Mouse (Mus musculus): Measurements from ENCODE around the gene Ppp1r36. TPM values are rescaled to one million over a fixed set of nuclear protein-coding genes. Genes with fewer than 3 reads are reported as not detected.

Ppp1r36 gene
- polyA plus RNA-seq, 1 experiment from 2014 or later: 0.77 TPM

DNA sequence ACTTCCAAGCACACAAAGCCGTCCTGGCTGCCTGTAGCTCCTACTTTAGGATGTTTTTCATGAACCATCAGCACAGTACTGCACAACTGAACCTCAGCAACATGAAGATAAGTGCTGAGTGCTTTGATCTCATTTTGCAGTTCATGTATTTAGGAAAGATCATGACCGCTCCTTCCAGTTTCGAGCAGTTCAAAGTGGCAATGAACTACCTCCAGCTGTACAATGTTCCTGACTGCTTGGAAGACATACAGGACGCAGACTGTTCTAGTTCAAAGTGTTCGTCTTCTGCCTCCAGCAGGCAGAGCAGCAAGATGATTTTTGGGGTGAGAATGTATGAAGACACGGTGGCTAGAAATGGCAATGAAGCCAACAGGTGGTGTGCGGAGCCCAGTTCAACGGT is 32.0 kb upstream of the Ppp1r36 start:
- peaks cover 22% of the 10 kb centered on the region for H3K36me3 ChIP-seq (ENCODE audit: control insufficient read depth, insufficient read depth, low read length)

DNA sequence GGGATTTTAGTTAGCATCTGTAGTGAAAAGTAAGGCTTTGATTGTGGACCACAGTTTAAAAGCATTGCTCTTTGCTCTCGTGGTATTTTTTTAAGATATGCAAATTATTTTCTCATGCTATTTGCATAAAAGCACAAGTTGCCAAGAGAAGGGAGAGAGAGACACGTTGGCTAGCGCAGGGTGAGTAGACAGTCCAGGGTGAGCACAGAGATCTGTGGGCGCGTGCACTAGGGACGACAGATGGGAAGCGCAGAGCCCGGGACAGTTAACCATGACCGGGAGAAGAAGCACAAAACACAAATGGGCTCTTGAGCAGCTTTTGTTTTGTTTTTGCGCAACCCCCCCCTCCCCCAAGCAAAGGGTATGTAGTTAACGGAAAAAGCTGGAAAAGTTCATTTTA is 28.5 kb upstream of the Ppp1r36 start:
- Histone ChIP-seq H3K9ac (ENCODE audit: low read length) (no peak overlapping the region; the same call in 1 of the 2 replicates), H3K27ac (ENCODE audit: low read depth, low read length) (no peak overlapping the region), H3K36me3 (ENCODE audit: control insufficient read depth, insufficient read depth, low read length) (peaks cover 22% of the 10 kb centered on the region), H3K4me3 (ENCODE audit: low read depth, low read length) (no peak overlapping the region), H3K4me1 (ENCODE audit: control insufficient read depth, insufficient read depth, low read length) (no peaks in the 10 kb centered on the region), H3K4me2 (ENCODE audit: low read length) (no peak overlapping the region), H3K9me3 (replicated peaks; ENCODE audit: control insufficient read depth, low read length) (no peaks in the 10 kb centered on the region), H3K27me3 (replicated peaks; ENCODE audit: control insufficient read depth, insufficient read depth, low read length) (no peaks in the 10 kb centered on the region)
- DNase-seq (ENCODE audit: low spot score) (peak; percentile 62), ATAC-seq (peak; percentile 57; the same call in 1 of the 2 replicates)
- 48% methylated on average over 11 of the region's 11 CpGs for WGBS

More for the DNA sequence above, 32.0 kb upstream of the Ppp1r36 start:
- Histone ChIP-seq H3K27me3 (replicated peaks; ENCODE audit: control insufficient read depth, insufficient read depth, low read length) (no peaks in the 10 kb centered on the region), H3K4me2 (ENCODE audit: low read length) (no peak overlapping the region), H3K9me3 (replicated peaks; ENCODE audit: control insufficient read depth, low read length) (no peaks in the 10 kb centered on the region), H3K4me3 (ENCODE audit: low read depth, low read length) (no peak overlapping the region), H3K9ac (ENCODE audit: low read length) (no peak overlapping the region), H3K27ac (ENCODE audit: low read depth, low read length) (no peak overlapping the region), H3K4me1 (ENCODE audit: control insufficient read depth, insufficient read depth, low read length) (no peaks in the 10 kb centered on the region)
- ATAC-seq: no peak
- WGBS: 96% methylated on average over 8 of the region's 8 CpGs
- no peak for DNase-seq (ENCODE audit: low spot score)

DNA sequence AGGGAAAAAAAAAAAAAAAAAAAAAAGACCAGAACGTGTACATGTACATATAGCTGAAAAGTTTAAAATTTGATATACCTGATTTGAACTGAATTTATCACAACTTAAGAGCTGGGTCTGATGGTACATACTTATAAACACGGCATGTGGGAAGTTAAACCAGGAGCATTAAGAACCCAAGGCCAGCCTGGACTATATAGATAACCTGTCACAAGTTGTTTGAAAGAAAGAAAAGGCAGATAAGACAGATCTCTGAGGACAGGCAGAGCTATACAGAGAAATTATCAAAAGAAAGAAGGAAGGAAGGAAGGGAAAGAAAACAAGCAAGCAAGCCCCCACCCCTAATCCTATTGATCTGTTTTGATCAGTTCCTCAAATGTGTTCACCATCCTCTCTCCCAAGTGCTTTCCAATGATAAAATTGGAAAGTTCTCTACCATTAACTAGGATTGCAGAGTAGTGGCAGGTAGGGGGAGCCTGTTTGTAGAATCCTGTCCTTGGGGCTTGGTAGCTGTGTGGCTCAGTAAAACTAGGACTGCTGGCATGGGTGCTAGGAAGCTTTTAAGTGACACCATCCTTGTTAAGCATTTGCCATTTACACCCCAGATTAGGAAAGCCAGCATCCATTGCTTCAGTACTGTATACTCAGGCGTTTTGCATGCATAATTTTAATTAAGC is 25.6 kb upstream of the Ppp1r36 start:
- DNase-seq (ENCODE audit: low spot score) (no peak), ATAC-seq (no peak)
- Histone ChIP-seq H3K27me3 (replicated peaks; ENCODE audit: control insufficient read depth, insufficient read depth, low read length) (no peaks in the 10 kb centered on the region), H3K4me3 (ENCODE audit: low read depth, low read length) (no peak overlapping the region), H3K27ac (ENCODE audit: low read depth, low read length) (no peak overlapping the region), H3K9me3 (replicated peaks; ENCODE audit: control insufficient read depth, low read length) (no peaks in the 10 kb centered on the region), H3K4me1 (ENCODE audit: control insufficient read depth, insufficient read depth, low read length) (no peaks in the 10 kb centered on the region), H3K9ac (ENCODE audit: low read length) (no peak overlapping the region), H3K36me3 (ENCODE audit: control insufficient read depth, insufficient read depth, low read length) (peaks cover 5% of the 10 kb centered on the region; the same call in 1 of the 2 replicates), H3K4me2 (ENCODE audit: low read length) (no peak overlapping the region)
- WGBS: 81% methylated on average over 3 of the region's 3 CpGs

DNA sequence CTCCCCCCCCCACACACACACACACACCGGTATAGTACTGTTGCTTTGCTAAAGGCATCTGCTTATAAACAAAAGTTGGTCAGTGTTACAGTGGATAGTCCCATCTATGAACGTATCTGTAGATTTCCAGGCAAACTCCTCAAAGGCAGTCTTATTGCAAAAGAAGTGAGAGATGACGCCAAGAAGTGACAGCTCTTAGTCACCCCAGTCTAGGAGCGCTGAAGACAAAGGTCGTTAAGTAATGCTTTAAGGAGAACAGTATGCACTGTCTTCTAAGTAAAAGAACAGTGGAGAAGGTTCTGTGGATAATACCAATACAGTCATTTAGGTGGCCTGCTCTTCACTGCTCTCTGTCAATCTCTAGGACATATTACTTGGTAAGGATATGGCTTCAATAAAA is 24.4 kb upstream of the Ppp1r36 start:
- Histone ChIP-seq H3K27me3 (replicated peaks; ENCODE audit: control insufficient read depth, insufficient read depth, low read length) (no peaks in the 10 kb centered on the region), H3K4me2 (ENCODE audit: low read length) (no peak overlapping the region), H3K9me3 (replicated peaks; ENCODE audit: control insufficient read depth, low read length) (no peaks in the 10 kb centered on the region), H3K9ac (ENCODE audit: low read length) (no peak overlapping the region), H3K27ac (ENCODE audit: low read depth, low read length) (no peak overlapping the region), H3K36me3 (ENCODE audit: control insufficient read depth, insufficient read depth, low read length) (no peaks in the 10 kb centered on the region), H3K4me1 (ENCODE audit: control insufficient read depth, insufficient read depth, low read length) (no peaks in the 10 kb centered on the region), H3K4me3 (ENCODE audit: low read depth, low read length) (no peak overlapping the region)
- no peak for ATAC-seq
- WGBS: 79% methylated on average over 5 of the region's 5 CpGs
- DNase-seq (ENCODE audit: low spot score): no peak

DNA sequence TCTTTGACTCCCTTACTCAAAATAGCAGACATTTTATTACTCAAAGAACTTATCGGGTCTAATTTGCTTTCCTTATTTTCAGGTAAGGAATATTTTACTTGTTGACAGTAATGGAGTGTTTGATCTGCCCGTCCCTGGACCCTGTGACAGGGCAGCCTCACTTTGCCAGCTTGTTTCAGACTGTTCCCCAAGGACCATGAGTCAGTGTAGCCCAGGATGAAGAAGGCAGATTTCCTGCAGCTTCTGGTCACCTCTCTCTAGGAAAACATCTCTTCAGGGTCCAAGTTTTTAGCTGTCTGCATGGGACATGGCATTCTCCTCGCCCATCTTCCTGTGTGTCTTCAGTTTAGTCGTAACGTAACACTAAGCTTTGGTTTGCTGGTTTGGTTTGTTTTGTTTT is 20.1 kb upstream of the Ppp1r36 start:
- Histone ChIP-seq H3K9ac (ENCODE audit: low read length) (no peak overlapping the region), H3K27ac (ENCODE audit: low read depth, low read length) (no peak overlapping the region), H3K27me3 (replicated peaks; ENCODE audit: control insufficient read depth, insufficient read depth, low read length) (no peaks in the 10 kb centered on the region), H3K36me3 (ENCODE audit: control insufficient read depth, insufficient read depth, low read length) (no peaks in the 10 kb centered on the region), H3K4me3 (ENCODE audit: low read depth, low read length) (no peak overlapping the region), H3K4me1 (ENCODE audit: control insufficient read depth, insufficient read depth, low read length) (no peaks in the 10 kb centered on the region), H3K4me2 (ENCODE audit: low read length) (no peak overlapping the region), H3K9me3 (replicated peaks; ENCODE audit: control insufficient read depth, low read length) (no peaks in the 10 kb centered on the region)
- 86% methylated on average over 5 of the region's 5 CpGs for WGBS
- no peak for ATAC-seq
- DNase-seq (ENCODE audit: low spot score): no peak

DNA sequence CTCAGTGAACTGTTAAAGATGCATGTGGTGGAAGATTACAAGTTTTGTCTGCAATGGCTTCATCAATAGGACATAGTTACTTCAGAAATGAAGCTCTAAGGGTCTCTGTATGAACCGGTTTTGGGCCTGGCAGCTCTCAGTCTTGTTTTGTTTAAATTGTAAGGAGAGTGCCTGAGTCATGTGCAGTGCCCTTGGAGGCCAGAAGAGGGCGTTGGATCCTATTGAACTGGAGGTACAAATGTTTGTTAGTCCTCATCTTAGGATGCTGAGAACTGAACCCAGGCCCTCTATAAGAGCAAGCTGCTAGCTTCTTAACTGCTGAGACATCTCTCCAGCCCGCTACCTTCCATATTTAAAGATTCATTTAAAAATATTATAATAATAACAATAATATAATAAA is 15.7 kb upstream of the Ppp1r36 start:
- Histone ChIP-seq H3K36me3 (ENCODE audit: control insufficient read depth, insufficient read depth, low read length) (no peaks in the 10 kb centered on the region), H3K4me3 (ENCODE audit: low read depth, low read length) (no peak overlapping the region), H3K27ac (ENCODE audit: low read depth, low read length) (no peak overlapping the region), H3K4me2 (ENCODE audit: low read length) (no peak overlapping the region), H3K9me3 (replicated peaks; ENCODE audit: control insufficient read depth, low read length) (no peaks in the 10 kb centered on the region), H3K27me3 (replicated peaks; ENCODE audit: control insufficient read depth, insufficient read depth, low read length) (peaks cover 29% of the 10 kb centered on the region), H3K9ac (ENCODE audit: low read length) (no peak overlapping the region), H3K4me1 (ENCODE audit: control insufficient read depth, insufficient read depth, low read length) (peaks cover 9% of the 10 kb centered on the region; the same call in 1 of the 2 replicates)
- 65% methylated on average over 3 of the region's 3 CpGs for WGBS
- DNase-seq (ENCODE audit: low spot score) (no peak), ATAC-seq (no peak)

DNA sequence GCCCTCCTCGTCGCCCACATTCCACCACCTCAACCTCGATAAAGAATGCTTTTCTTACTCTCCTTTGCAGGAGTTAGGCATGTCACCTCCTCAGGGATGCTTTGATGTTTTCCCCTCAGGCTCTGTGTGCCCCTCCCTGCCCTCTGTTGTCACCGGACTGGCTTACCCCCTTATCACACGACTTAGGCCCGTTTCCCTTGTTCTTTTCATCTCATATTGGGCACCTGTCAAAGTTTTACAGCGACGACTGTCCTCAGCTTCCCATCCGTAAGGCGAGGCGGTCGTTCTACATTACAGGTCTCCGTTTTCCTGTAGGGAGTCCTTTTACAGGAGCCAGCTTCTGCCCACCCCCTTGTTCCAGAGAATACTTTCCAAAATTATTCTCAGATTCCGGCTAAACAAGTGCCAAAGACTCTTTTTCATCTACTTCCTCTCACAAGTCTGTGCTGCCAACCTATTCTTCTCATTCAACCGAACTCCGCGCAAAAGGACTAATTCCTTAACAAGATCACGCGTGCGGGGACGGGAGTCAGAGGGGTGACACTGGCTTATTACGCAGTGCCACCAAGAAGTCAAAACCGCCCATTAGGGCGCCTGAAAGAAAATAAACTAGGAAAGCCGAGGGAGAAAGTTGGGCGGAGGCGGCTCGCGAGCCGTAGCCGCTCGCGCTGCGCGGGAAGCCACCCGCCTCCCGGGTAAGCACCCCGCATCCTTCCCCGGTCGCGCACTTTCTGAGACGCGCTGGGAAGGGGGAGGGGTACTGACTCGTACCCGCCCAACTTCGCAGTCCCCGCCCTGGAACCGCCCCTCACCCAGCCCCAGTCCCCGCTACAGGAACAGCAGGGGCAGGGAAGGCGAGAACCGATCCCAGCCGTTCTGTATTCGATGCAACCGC is 14.1 kb upstream of the Ppp1r36 start:
- Histone ChIP-seq H3K9me3 (replicated peaks; ENCODE audit: control insufficient read depth, low read length) (no peaks in the 10 kb centered on the region), H3K4me3 (ENCODE audit: low read depth, low read length) (peak overlapping the region; percentile 64), H3K27ac (ENCODE audit: low read depth, low read length) (peak overlapping the region; percentile 84), H3K9ac (ENCODE audit: low read length) (peak overlapping the region; percentile 67), H3K4me1 (ENCODE audit: control insufficient read depth, insufficient read depth, low read length) (peaks cover 9% of the 10 kb centered on the region; the same call in 1 of the 2 replicates), H3K36me3 (ENCODE audit: control insufficient read depth, insufficient read depth, low read length) (no peaks in the 10 kb centered on the region), H3K4me2 (ENCODE audit: low read length) (peak overlapping the region; percentile 80), H3K27me3 (replicated peaks; ENCODE audit: control insufficient read depth, insufficient read depth, low read length) (peaks cover 40% of the 10 kb centered on the region)
- peak; percentile 88 for DNase-seq (ENCODE audit: low spot score)
- WGBS: under 1% methylated on average over 47 of the region's 54 CpGs
- ATAC-seq: peak; percentile 92

- Histone ChIP-seq H3K4me3 (ENCODE audit: low read depth, low read length) (peak within 1 kb of the TSS; percentile 64), H3K27me3 (replicated peaks; ENCODE audit: control insufficient read depth, insufficient read depth, low read length) (peaks cover 40% of the 10 kb centered on the region)
- under 1% methylated on average over 54 of the region's 54 CpGs for WGBS
Measured at GRCm38 (mm10) chr12:76403886-76404537, 13.3 kb upstream of the Ppp1r36 start, which contains the start of gene Hspa2. Gene Hspa2, plus strand, starts transcription at chr12:76404176.

More at GRCm38 (mm10) chr12:76403886-76404537, 13.3 kb upstream of the Ppp1r36 start, which contains the start of gene Hspa2:
- Histone ChIP-seq H3K27ac (ENCODE audit: low read depth, low read length) (peak within 1 kb of the TSS; percentile 84), H3K9me3 (replicated peaks; ENCODE audit: control insufficient read depth, low read length) (no peaks in the 10 kb centered on the region), H3K4me1 (ENCODE audit: control insufficient read depth, insufficient read depth, low read length) (peaks cover 9% of the 10 kb centered on the region; the same call in 1 of the 2 replicates), H3K4me2 (ENCODE audit: low read length) (peak within 1 kb of the TSS; percentile 80), H3K9ac (ENCODE audit: low read length) (peak within 1 kb of the TSS; percentile 67), H3K36me3 (ENCODE audit: control insufficient read depth, insufficient read depth, low read length) (no peaks in the 10 kb centered on the region)
- ATAC-seq (peak; percentile 94), DNase-seq (ENCODE audit: low spot score) (peak; percentile 100)
